Mouse (Mus musculus) cerebellum, adult 8-10 months (tissue): ENCODE measurements around the gene Ndufs3.

Experiments
- DNase-seq: peaks from one replicate; pipeline ENCODE4 v3.0.0; 2022

Ndufs3 gene

GRCm38 (mm10) chr2:90904076-90904855 lies at the start of gene Ndufs3, which contains the start of gene Kbtbd4:
Ndufs3 (minus strand) TSS chr2:90904827.
Kbtbd4 (plus strand) TSS chr2:90904740.
- peak; percentile 89 for DNase-seq

GRCm38 (mm10) chr2:90953461-90953860 lies 48.8 kb upstream of the Ndufs3 start:
- DNase-seq = no peak

GRCm38 (mm10) chr2:90950582-90951194 lies 46.1 kb upstream of the Ndufs3 start:
- no peak for DNase-seq

GRCm38 (mm10) chr2:90950149-90950548 lies 45.5 kb upstream of the Ndufs3 start:
- DNase-seq = no peak

GRCm38 (mm10) chr2:90941744-90942143 lies 37.1 kb upstream of the Ndufs3 start:
- no peak for DNase-seq

- DNase-seq = peak; percentile 80
Observed at GRCm38 (mm10) chr2:90940233-90941229, 35.9 kb upstream of the Ndufs3 start, which contains the start of gene Celf1. Celf1 (plus strand) TSS chr2:90940382.

GRCm38 (mm10) chr2:90939750-90940149 lies 35.1 kb upstream of the Ndufs3 start:
- no peak for DNase-seq

- no peak for DNase-seq
Observed at GRCm38 (mm10) chr2:90938362-90938761, 33.7 kb upstream of the Ndufs3 start.

- DNase-seq = no peak
Observed at GRCm38 (mm10) chr2:90932273-90932672, 27.6 kb upstream of the Ndufs3 start.

GRCm38 (mm10) chr2:90931829-90932228 lies 27.2 kb upstream of the Ndufs3 start:
- no peak for DNase-seq

- no peak for DNase-seq
Observed at GRCm38 (mm10) chr2:90928566-90928965, 23.9 kb upstream of the Ndufs3 start.

GRCm38 (mm10) chr2:90922636-90923035 lies 18.0 kb upstream of the Ndufs3 start:
- no peak for DNase-seq

GRCm38 (mm10) chr2:90921178-90921577 lies 16.6 kb upstream of the Ndufs3 start:
- no peak for DNase-seq

- peak; percentile 69 for DNase-seq
Observed at GRCm38 (mm10) chr2:90917999-90918698, 13.5 kb upstream of the Ndufs3 start.

- peak; percentile 61 for DNase-seq
Observed at GRCm38 (mm10) chr2:90917233-90917998, 12.8 kb upstream of the Ndufs3 start.

GRCm38 (mm10) chr2:90916560-90917232 lies 12.1 kb upstream of the Ndufs3 start:
- peak; percentile 39 for DNase-seq

- no peak for DNase-seq
Observed at GRCm38 (mm10) chr2:90915516-90915915, 10.9 kb upstream of the Ndufs3 start.

GRCm38 (mm10) chr2:90913671-90914070 lies 9.0 kb upstream of the Ndufs3 start:
- peak; percentile 34 for DNase-seq

GRCm38 (mm10) chr2:90911668-90912067 lies 7.0 kb upstream of the Ndufs3 start:
- no peak for DNase-seq

- DNase-seq = no peak
Observed at GRCm38 (mm10) chr2:90910861-90911260, 6.2 kb upstream of the Ndufs3 start.

GRCm38 (mm10) chr2:90906721-90907120 lies 2.1 kb upstream of the Ndufs3 start:
- DNase-seq = no peak
